ENCODE assay signal across 24 mouse cellular contexts in the genomic region with DNA sequence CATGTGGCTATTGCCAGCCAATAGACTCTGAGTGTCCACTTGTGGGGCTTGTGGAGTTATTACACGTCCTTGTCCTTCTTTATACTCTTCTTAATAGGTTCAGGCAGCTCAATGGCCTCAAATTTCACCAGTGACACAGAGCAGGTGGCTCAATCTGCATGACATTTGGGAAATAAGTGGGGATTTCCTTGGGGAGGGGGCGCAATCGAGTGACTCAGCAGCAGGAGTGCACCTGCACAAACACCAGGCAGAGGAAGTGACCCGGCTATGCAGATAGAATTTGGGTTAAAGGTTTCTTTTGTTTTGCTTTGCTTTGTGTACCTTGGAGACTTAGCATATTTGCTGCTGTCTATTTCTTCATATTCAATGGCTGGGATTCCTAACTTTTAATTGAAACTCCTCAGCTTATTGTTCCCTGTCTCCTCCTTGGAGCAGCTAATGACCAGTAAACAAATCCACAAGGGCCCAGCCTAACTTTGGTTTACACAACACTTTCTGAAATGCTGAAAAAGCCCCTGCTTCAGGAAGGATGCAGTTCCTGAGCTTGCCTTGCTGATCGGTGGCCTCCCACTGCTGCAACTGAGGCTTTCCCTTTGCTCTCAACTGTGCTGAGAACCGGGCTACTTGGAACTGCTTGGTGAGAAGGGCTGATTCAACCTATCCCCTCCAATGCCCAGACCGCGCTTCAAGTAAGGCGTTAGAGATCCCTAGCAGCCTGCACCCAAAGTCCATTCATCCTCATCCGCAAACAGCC.
DNase-seq lines count a peak whose midpoint lies in the region; ATAC-seq and TF ChIP-seq lines count a peak whose summit lies in the region.
"Had no signal": no experiment of that assay in that cellular context is flagged by ENCODE, and none has a peak within 500 bp of the region (broad histone marks: within the 10 kb centered on the region; RNA-seq: fewer than 3 reads in every experiment).

No protein-coding gene starts in this region.

- H3K4me2 ChIP-seq in kidney, embryonic 14.5 days (replicated peaks; ENCODE audit: low read depth, low read length), result no peak overlapping the region
- no peak overlapping the region for H3K4me2 ChIP-seq in midbrain, embryonic 14.5 days (ENCODE audit: low read length)
- no peak overlapping the region for H3K4me2 ChIP-seq in midbrain, embryonic 15.5 days
- no peak overlapping the region for H3K4me2 ChIP-seq in CH12.LX (ENCODE audit: insufficient read depth, low read depth, poor library complexity, severe bottlenecking)
- no peak overlapping the region for H3K4me2 ChIP-seq in intestine, embryonic 15.5 days (replicated peaks)
- H3K4me2 ChIP-seq: embryonic facial prominence, embryonic 15.5 days; heart, embryonic 12.5 days; stomach, embryonic 15.5 days had no signal

- WGBS in kidney, embryonic 14.5 days, result 43% methylated on average over 10 of the region's 10 CpGs
- WGBS in midbrain, embryonic 14.5 days, result 65% methylated on average over 10 of the region's 10 CpGs
- WGBS in midbrain, embryonic 15.5 days, result 51% methylated on average over 10 of the region's 10 CpGs
- WGBS in intestine, embryonic 15.5 days, result 61% methylated on average over 10 of the region's 10 CpGs

- no peak for TF ChIP-seq POLR2A in CH12.LX (IDR thresholded peaks at IDR 0.05; ENCODE audit: low read depth, low read length)

- no peak for DNase-seq in kidney, postnatal 14 days
- peak; percentile 17 for DNase-seq in midbrain, embryonic 14.5 days
- DNase-seq in CH12.LX (ENCODE audit: extremely low read depth) (peak; percentile 47), R1 (ENCODE audit: low read depth, low spot score) (peak; percentile 97)
- DNase-seq in testis, postnatal 14 days (ENCODE audit: low spot score), result no peak
- DNase-seq: adrenal gland, adult 2 months; cerebellum, adult 11-12 months; cerebellum, postnatal 10 days; gastrocnemius, adult 2 months; heart, postnatal 10 days; kidney, adult 2 months; liver; thymus, adult 18-20 months; thymus, postnatal 36 days had no signal

- no peak for TF ChIP-seq CTCF in CH12.LX (conservative IDR thresholded peaks at IDR 0.05 in 1 of 2, IDR thresholded peaks at IDR 0.05 in 1 of 2; ENCODE audit: low read depth in 2 of 2, low read length in 2 of 2)

- no peak overlapping the region for H3K27ac ChIP-seq in kidney, embryonic 14.5 days (ENCODE audit: low read depth, low read length)
- no peak overlapping the region for H3K27ac ChIP-seq in midbrain, embryonic 14.5 days (replicated peaks; ENCODE audit: low read depth, low read length)
- no peak overlapping the region for H3K27ac ChIP-seq in midbrain, embryonic 15.5 days
- H3K27ac ChIP-seq in CH12.LX (ENCODE audit: insufficient read depth, low read depth), result no peak overlapping the region
- no peak overlapping the region for H3K27ac ChIP-seq in intestine, embryonic 15.5 days
- H3K27ac ChIP-seq: embryonic facial prominence, embryonic 15.5 days; gastrocnemius, adult 2 months; left cerebral cortex, adult 2 months; macrophage; stomach, embryonic 15.5 days had no signal

- no peak for TF ChIP-seq EP300 in CH12.LX (IDR thresholded peaks at IDR 0.05; ENCODE audit: low read length)

- no peaks in the 10 kb centered on the region for H3K4me1 ChIP-seq in kidney, embryonic 14.5 days (ENCODE audit: control insufficient read depth, insufficient read depth, low read length)
- no peaks in the 10 kb centered on the region for H3K4me1 ChIP-seq in midbrain, embryonic 14.5 days (ENCODE audit: control insufficient read depth, insufficient read depth, low read length)
- no peaks in the 10 kb centered on the region for H3K4me1 ChIP-seq in midbrain, embryonic 15.5 days
- H3K4me1 ChIP-seq in CH12.LX (ENCODE audit: control insufficient read depth in 1 of 2, insufficient read depth in 2 of 2), result peaks cover 7 to 43% of the 10 kb centered on the region in 2 experiments; a peak in 3 of 4 replicates
- no peaks in the 10 kb centered on the region for H3K4me1 ChIP-seq in intestine, embryonic 15.5 days (replicated peaks)
- H3K4me1 ChIP-seq: embryonic facial prominence, embryonic 15.5 days; heart, embryonic 12.5 days; stomach, embryonic 15.5 days had no signal

- in situ Hi-C loops in CH12.LX (cut with MboI; ENCODE audit: low pct_ligation_motif_present, low pct_unique_long_range_greater_than_20kb, low sequenced_read_pairs), result no loop called here

- dilution Hi-C loops in CH12.LX (cut with MboI; ENCODE audit: extremely low pct_ligation_motif_present, extremely low pct_unique_long_range_greater_than_20kb, low sequenced_read_pairs), result no loop called here

- H3K27me3 ChIP-seq in kidney, embryonic 14.5 days (ENCODE audit: control insufficient read depth, insufficient read depth, low read length), result no peaks in the 10 kb centered on the region
- no peaks in the 10 kb centered on the region for H3K27me3 ChIP-seq in midbrain, embryonic 14.5 days (ENCODE audit: control insufficient read depth, insufficient read depth, low read length)
- H3K27me3 ChIP-seq in midbrain, embryonic 15.5 days (replicated peaks), result no peaks in the 10 kb centered on the region
- peaks cover 2% of the 10 kb centered on the region for H3K27me3 ChIP-seq in CH12.LX (replicated peaks)
- H3K27me3 ChIP-seq in intestine, embryonic 15.5 days (replicated peaks), result no peaks in the 10 kb centered on the region
- H3K27me3 ChIP-seq: embryonic facial prominence, embryonic 15.5 days; heart, embryonic 12.5 days; stomach, embryonic 15.5 days had no signal

- H3K4me3 ChIP-seq in kidney, embryonic 14.5 days (ENCODE audit: low read length), result no peak overlapping the region
- no peak overlapping the region for H3K4me3 ChIP-seq in midbrain, embryonic 14.5 days (replicated peaks; ENCODE audit: low read depth, low read length)
- no peak overlapping the region for H3K4me3 ChIP-seq in midbrain, embryonic 15.5 days
- no peak overlapping the region for H3K4me3 ChIP-seq in CH12.LX (replicated peaks in 1 of 3; ENCODE audit: low read depth in 2 of 3, low read length in 2 of 3, poor library complexity in 1 of 3)
- H3K4me3 ChIP-seq in intestine, embryonic 15.5 days (replicated peaks), result no peak overlapping the region
- H3K4me3 ChIP-seq: embryonic facial prominence, embryonic 15.5 days; gastrocnemius, adult 2 months; heart, embryonic 12.5 days; left cerebral cortex, adult 2 months; stomach, embryonic 15.5 days had no signal

- no peaks in the 10 kb centered on the region for H3K36me3 ChIP-seq in kidney, embryonic 14.5 days (ENCODE audit: control insufficient read depth, insufficient read depth, low read length)
- no peaks in the 10 kb centered on the region for H3K36me3 ChIP-seq in midbrain, embryonic 14.5 days (ENCODE audit: control insufficient read depth, insufficient read depth, low read length)
- H3K36me3 ChIP-seq in midbrain, embryonic 15.5 days (replicated peaks), result no peaks in the 10 kb centered on the region
- no peaks in the 10 kb centered on the region for H3K36me3 ChIP-seq in CH12.LX (replicated peaks in 1 of 2; ENCODE audit: control insufficient read depth in 1 of 2, insufficient read depth in 1 of 2, low read length in 1 of 2)
- H3K36me3 ChIP-seq in intestine, embryonic 15.5 days, result no peaks in the 10 kb centered on the region
- H3K36me3 ChIP-seq: embryonic facial prominence, embryonic 15.5 days; heart, embryonic 12.5 days; stomach, embryonic 15.5 days had no signal

- no peak overlapping the region for H3K9ac ChIP-seq in kidney, embryonic 14.5 days (ENCODE audit: low read depth, low read length)
- H3K9ac ChIP-seq in midbrain, embryonic 14.5 days (replicated peaks; ENCODE audit: low read length), result no peak overlapping the region
- H3K9ac ChIP-seq in midbrain, embryonic 15.5 days, result no peak overlapping the region
- no peak overlapping the region for H3K9ac ChIP-seq in CH12.LX (ENCODE audit: insufficient read depth, low read depth)
- H3K9ac ChIP-seq in intestine, embryonic 15.5 days, result no peak overlapping the region
- H3K9ac ChIP-seq: embryonic facial prominence, embryonic 15.5 days; heart, embryonic 12.5 days; stomach, embryonic 15.5 days had no signal

- H3K79me2 ChIP-seq in CH12.LX (replicated peaks; ENCODE audit: control insufficient read depth, extremely low read depth, insufficient read depth, poor library complexity, severe bottlenecking), result no peaks in the 10 kb centered on the region

- peak; percentile 62; the same call in 1 of the 2 replicates for ATAC-seq in kidney, embryonic 14.5 days (ENCODE audit: low FRiP score, low TSS enrichment)
- ATAC-seq in midbrain, embryonic 14.5 days (ENCODE audit: low FRiP score, low TSS enrichment), result no peak
- ATAC-seq in midbrain, embryonic 15.5 days (replicated peaks), result no peak
- ATAC-seq in intestine, embryonic 15.5 days, result no peak
- ATAC-seq: forebrain, embryonic 14.5 days; lung, postnatal 0 days had no signal

- no peak for TF ChIP-seq RAD21 in CH12.LX (IDR thresholded peaks at IDR 0.05; ENCODE audit: low read depth, low read length)

- H3K9me3 ChIP-seq in kidney, embryonic 14.5 days (ENCODE audit: control insufficient read depth, low read length), result no peaks in the 10 kb centered on the region
- H3K9me3 ChIP-seq in midbrain, embryonic 14.5 days (ENCODE audit: control insufficient read depth, low read length), result no peaks in the 10 kb centered on the region
- H3K9me3 ChIP-seq in midbrain, embryonic 15.5 days, result no peaks in the 10 kb centered on the region
- H3K9me3 ChIP-seq in CH12.LX (replicated peaks; ENCODE audit: low read length), result no peaks in the 10 kb centered on the region
- no peaks in the 10 kb centered on the region for H3K9me3 ChIP-seq in intestine, embryonic 15.5 days
- H3K9me3 ChIP-seq: embryonic facial prominence, embryonic 15.5 days; heart, embryonic 12.5 days; stomach, embryonic 15.5 days had no signal

TF ChIP-seq in CH12.LX, 34 proteins besides CTCF, POLR2A, EP300 and RAD21:
- TF ChIP-seq KAT2A (IDR thresholded peaks at IDR 0.05; ENCODE audit: insufficient replicate concordance, low read length) (no peak), MYC (IDR thresholded peaks at IDR 0.05; ENCODE audit: low read depth, low read length) (no peak), TCF12 (IDR thresholded peaks at IDR 0.05; ENCODE audit: low read depth, low read length) (0 out of 2 replicates have a peak, but pooled peaks have one; percentile 25)

Comparison
In these comparisons a context has a peak if more than half of its experiments do, and no peak if none do; other contexts are left out.
1. DNase-seq: peak in midbrain, embryonic 14.5 days (single experiment), CH12.LX (single experiment) and R1 (single experiment); none in kidney, postnatal 14 days (single experiment) and testis, postnatal 14 days (single experiment).